Mouse (Mus musculus) c-Kit-positive CD71-positive TER-119-positive erythroid progenitor cells, embryonic 14.5 days (primary cell): ENCODE measurements around the gene Zfp341.

ENCODE experiments used
- DNase-seq: peaks from one replicate; pipeline ENCODE4 v3.0.0-alpha.2; 2013; ENCODE audit warnings: low spot score

Gene Zfp341

DNA sequence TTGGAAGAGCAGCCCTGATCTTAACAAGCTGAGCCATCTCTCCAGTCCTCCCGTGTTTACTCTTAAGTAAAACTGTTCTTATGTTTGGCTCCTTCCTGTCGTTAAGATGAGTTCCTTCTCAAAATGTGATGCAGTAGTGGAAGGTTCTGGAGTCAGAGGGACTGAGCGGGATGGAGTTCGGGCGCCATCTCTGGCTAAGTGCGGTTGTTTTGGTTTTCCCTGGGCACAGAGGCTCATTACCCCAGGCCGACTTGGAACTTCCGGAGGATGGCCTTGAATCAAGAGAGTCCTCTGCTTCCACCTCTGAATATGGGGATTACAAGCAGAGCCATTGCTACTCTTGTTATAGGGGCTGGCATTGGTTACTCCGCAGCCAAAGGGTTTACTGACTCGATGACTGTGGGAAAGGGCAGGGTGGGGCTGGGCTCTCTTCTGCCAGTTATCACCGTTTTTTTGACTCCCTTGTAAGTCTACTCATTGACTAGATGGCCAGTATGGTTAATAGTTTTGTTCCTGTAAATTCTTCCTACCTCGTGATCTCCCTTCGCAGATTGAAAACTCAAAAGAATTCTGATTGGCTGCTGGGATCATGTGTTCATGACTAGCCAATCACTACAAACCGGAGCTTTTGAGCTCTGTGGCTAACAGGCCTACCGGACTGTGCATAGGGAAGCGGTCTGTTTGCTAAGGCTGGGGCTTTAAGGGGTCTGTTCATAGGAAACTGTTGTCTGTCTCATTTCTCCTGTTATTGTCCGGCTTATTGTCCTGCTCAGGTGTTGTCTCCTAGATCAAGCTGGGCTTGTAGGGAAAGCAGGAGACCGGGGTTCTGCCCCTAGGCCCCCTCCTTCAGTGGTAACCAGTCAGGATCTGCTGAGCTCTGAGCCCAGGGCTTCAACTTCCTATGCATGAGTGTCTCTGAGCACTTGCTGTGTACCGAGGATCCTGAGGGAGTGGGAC lies 63.8 kb downstream of the Zfp341 start:
- peak; percentile 83 for DNase-seq

DNA sequence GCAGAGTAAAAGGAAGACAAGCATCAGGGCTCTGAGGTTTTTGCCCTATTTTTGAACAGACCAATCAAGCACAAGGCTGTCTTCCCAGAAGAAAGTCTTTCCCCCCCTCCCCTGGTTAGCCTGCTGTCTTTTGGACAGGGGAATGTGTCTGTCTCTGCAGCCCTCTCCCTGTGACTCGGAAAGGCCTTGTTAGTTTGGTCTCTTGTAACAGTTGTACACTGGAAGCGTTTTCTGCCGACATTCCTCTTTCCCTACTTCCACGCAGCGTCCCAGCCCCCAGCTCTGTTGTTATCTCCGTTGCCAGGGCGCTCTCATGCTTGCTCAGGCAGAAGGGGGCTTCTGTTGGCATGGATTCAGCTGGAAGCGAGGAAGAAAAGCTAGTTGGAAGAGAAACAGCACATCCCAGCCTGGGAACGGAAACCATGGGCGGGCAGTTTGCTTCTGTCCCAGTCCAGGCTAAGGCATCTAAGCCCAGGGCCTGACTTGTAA lies 64.6 kb downstream of the Zfp341 start:
- peak; percentile 15 for DNase-seq

DNA sequence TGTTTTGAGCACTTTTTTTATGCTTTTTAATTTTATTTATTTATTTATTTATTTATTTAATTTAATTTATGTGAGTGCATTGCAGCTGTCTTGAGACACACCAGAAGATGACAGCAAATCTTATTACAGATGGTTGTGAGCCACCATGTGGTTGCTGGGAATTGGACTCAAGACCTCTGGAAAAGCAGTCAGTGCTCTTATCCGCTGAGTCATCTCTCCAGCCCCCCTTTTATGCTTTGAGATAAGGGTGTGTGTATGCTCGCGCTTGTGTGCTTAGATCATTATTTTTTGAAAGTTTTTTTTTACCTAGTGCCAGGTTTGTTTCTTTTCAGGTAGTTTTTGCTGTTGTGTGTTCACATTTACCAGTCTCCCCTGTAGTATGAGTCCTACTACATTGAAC lies 65.9 kb downstream of the Zfp341 start:
- peak; percentile 22 for DNase-seq

DNA sequence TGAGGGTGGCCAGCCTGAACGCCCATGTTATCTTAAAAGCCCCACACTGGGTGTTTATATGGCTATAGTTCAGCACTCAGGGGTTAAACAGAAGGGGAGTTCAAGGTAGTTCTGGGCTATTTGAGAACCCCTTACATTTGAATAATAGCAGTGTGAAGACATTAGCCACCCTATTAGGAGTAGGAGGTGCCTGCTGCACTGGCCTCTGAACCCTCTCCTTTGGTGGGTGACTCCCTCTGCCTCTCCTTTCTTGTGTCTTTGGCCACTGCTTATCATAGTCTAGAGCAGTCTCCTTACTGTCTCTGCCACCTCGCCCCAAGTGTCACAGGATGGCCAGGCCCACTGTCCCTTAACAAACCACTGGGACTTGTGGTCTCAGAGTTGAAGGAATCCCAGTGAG lies 67.2 kb downstream of the Zfp341 start:
- DNase-seq, result no peak

DNA sequence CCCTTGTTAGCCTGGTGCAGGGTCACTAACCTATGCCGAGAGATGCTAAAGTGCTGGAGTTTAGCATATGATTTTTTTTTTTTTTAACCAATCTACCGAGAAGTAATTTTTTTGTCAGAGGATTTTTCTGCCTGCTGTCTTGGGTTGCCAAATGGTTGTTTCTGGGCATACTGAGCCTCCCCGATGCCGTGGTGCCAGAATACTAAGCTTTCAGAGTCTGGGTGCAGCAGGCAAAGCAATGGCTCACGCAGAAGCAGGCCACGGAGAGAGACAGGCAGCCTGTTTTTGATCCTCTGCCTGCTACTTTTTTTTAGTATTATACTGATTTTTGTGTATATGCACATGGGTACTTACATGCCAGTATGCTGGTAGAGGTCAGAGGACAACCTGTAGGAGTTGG lies 67.8 kb downstream of the Zfp341 start:
- DNase-seq, result no peak

DNA sequence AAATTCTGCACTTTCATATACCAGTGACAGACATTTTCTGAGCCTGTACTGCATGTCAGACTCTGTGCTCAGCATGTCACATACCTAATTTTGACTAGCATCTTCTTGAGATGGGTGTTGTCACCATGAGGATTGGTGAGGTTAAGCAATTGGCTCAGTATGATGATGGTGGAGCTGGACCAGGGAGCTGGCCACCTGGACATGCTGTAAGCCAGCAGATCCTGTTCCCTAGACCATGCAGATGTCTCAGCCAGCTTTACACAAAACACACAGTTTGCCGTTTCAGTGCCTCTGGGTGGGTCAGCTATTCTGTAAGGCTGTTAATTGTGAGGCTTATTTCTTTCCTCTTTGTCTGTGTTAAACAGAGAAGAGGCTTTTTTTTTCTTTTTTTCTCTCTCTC lies 69.6 kb downstream of the Zfp341 start:
- no peak for DNase-seq

DNA sequence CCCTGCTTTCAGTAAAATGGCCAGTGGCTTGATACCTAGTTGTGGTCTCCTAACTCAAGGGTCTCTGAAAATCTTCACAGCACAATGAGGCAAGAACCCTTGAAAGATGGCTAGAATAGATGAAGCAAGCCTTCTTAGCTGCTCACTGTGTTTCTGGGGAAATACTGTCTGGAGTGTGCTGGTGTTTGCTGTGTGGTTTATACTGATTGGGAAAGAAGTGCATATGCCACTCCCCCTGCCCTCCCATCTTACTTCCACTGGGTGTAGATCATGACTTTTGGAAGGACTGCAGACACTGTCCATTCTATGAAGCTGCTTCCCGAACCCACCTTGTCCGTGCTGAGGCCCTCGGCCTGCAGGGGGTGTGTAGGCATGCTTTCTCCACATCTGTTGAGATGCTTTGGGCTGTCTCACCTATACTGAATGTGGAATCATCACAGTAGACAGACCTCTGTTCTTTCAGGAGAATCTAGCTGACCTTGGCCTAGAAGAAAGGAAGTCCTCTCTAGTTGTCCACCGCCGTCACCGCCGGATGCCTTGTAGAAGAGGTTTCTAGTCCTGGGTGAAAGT lies 71.9 kb downstream of the Zfp341 start:
- no peak for DNase-seq

DNA sequence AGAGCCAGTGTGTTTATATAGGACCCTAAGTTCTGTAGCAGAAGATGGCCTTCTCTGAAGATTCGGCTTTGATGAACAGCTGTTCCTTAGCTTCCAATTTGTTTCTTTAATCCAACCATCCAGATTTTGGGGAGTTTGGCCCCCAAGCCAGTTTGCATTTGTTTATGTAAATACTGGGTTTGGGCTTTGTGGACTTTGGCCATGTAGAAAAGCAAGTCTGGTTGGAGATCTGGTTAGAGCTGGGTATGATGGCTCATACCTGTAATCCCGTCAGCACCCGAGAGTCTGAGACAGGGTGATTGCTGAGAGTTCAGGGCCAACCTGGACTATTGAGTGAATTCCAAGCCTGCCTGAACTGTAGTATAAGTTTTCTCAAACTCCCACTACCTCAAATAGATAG lies 72.7 kb downstream of the Zfp341 start:
- no peak for DNase-seq

DNA sequence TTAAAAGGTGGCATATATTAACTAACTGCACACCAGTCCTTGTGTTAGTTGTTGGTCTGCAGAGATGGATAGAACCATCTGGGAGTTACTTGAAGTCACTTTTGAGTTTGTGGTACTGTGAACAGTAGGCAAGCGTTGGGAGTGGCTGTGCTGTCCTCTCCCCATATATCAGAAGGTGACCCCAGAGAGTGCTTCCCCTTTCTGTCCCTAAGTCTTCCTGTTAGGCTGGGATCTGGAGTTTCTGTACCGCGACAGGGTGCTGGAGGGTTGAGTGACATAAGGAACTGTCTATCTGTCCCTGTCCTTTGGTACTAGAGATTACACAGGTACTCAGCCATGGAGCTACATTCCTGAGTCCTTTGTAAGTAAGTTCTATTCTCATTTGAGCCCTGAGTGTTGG lies 73.7 kb downstream of the Zfp341 start:
- DNase-seq, result no peak

DNA sequence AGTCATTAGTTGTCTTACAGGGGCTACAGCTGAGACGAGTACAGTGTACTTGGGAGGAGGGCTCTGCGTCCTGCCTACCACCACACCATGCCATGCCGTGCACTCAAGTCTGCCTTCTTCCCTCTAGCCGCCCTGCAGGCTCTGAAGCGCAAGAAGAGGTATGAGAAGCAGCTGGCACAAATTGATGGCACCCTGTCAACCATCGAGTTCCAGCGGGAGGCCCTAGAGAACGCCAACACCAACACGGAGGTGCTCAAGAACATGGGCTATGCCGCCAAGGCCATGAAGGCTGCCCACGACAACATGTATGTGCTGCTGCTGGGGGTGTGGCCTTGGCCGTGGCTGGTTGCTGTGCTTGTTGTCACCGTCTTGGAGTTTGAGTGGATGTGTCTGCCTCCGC lies 76.3 kb downstream of the Zfp341 start:
- DNase-seq, result no peak

DNA sequence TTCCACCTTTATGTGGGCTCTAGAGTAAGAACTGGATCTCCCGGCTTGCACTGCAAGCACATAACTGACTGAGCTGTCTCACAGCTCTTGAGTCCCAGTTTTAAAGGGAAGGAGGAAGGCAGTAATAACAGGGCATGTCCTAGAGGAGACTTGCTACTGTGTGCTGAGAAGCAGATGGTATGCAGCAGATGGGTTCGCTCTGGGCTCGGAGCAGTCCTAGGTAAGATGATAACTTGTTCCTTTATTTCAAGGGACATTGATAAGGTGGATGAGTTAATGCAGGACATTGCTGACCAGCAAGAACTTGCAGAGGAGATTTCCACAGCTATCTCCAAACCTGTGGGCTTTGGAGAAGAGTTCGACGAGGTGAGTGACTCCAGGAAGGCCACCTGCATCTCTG lies 77.9 kb downstream of the Zfp341 start:
- DNase-seq, result no peak

DNA sequence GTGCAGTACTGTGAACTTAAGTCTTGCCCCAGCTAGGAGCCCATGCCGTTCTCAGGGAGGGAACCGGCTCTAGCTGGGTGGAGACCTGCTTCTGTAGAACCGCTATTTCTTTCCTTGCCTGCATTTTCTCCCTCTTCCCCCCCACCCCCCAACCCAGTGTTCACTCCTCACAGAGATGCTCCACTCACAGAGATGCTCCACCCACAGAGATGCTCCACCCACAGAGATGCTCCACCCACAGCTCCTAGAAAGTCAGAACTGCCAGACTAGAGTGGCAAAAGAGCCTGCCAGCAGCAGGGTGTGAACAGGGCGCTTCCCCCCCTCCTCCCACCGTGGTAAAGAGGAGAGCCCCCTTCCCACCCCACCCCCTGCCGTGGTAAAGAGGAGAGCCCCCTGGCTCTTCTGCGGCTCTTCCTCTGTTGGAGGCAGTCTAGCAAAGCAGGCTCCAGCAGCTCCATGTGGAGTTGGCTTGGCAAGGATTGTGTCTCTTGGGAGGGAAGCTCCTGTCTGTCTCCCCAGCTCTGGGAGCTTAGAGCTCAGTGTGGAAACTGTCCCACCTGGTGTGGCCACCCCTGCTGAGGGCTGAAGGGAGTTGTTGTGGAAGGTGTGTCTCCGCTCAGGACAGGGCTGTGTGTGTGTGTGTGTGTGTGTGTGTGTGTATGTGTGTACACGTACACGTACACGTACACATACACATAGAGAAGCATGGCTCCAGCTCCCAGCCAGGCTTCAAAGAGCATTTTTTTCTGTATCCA lies 80.3 kb downstream of the Zfp341 start:
- DNase-seq, result no peak

DNA sequence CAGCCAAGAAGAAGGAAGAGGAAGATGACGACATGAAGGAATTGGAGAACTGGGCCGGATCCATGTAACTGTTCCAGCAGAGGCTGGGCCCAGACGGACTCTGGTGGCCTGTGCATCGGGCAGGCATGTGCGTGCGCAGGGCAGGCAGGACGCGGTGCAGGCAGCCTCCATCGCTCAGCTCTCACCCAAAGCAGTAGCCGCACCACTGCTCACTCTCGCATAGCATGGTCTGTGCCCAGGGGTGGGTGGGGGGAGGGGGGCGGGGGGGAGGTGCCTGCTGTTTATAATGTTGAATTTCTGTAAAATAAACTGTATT lies 80.8 kb downstream of the Zfp341 start:
- DNase-seq, result no peak

DNA sequence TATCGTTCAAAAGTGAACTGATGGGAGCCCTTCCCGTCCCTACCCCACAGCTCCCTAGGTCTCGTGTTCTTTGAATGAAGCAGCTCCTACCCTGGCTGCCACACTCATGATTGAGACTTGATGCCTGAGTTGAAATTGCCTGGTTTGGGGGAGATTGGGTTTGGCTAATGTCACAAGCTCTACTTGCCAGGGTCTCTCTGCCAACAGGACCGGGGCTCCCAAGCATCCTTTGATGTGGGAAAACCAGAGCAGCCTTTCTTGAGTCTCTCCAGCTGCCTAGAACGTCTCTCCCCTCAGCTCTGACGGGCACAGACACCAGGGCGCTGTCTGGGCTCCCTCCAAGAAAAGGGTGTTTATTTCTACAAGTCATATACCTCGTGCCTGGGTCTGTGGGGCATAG lies 82.6 kb downstream of the Zfp341 start:
- no peak for DNase-seq
